Mouse (Mus musculus) skeletal muscle tissue, adult 2 months (tissue): ENCODE data around the gene Lrrc45.
"Not testable (repeated sequence)": the region's sequence is repeated elsewhere in the genome, so short reads cannot be mapped to it uniquely, and the experiment has no call there.

Experiments used
- DNase-seq: peaks from one replicate; pipeline ENCODE4 v3.0.0-alpha.2; 2012; ENCODE audit warnings: low read depth, low spot score

Gene Lrrc45

GRCm38 (mm10) chr11:120726243-120727168, 12.8 kb downstream of the Lrrc45 start:
- no peak for DNase-seq

- peak; percentile 95 for DNase-seq
These were observed 13.4 kb downstream of the Lrrc45 start, which contains the start of gene Dcxr for GRCm38 (mm10) chr11:120727169-120727527. Gene Dcxr (minus strand): TSS chr11:120727281.

- DNase-seq: no peak
These were observed 13.8 kb downstream of the Lrrc45 start for GRCm38 (mm10) chr11:120727564-120727963.

- DNase-seq: no peak
These were observed 15.0 kb downstream of the Lrrc45 start for GRCm38 (mm10) chr11:120728530-120729240.

GRCm38 (mm10) chr11:120729432-120730050, 15.8 kb downstream of the Lrrc45 start:
- DNase-seq: not testable (repeated sequence)

- DNase-seq: no peak
These were observed 16.7 kb downstream of the Lrrc45 start for GRCm38 (mm10) chr11:120730331-120730870.

- DNase-seq: no peak
These were observed 17.7 kb downstream of the Lrrc45 start for GRCm38 (mm10) chr11:120731395-120731794.

GRCm38 (mm10) chr11:120731858-120732680, 18.3 kb downstream of the Lrrc45 start, which contains the start of gene Cbr2:
Gene Cbr2 (minus strand): TSS chr11:120732114.
- peak; percentile 63 for DNase-seq

- DNase-seq: no peak
These were observed 19.8 kb downstream of the Lrrc45 start for GRCm38 (mm10) chr11:120733521-120733920.

GRCm38 (mm10) chr11:120736424-120736823, 22.7 kb downstream of the Lrrc45 start:
- DNase-seq: no peak

- no peak for DNase-seq
These were observed 27.3 kb downstream of the Lrrc45 start for GRCm38 (mm10) chr11:120740981-120741380.

GRCm38 (mm10) chr11:120744121-120744701, 30.5 kb downstream of the Lrrc45 start:
- no peak for DNase-seq

GRCm38 (mm10) chr11:120747974-120748373, 34.2 kb downstream of the Lrrc45 start:
- no peak for DNase-seq

- DNase-seq: no peak
These were observed 35.7 kb downstream of the Lrrc45 start for GRCm38 (mm10) chr11:120749430-120749829.

GRCm38 (mm10) chr11:120751606-120752005, 37.9 kb downstream of the Lrrc45 start:
- DNase-seq: no peak

- no peak for DNase-seq
These were observed 46.5 kb downstream of the Lrrc45 start for GRCm38 (mm10) chr11:120760236-120760635.

GRCm38 (mm10) chr11:120761811-120762671, 48.3 kb downstream of the Lrrc45 start:
- DNase-seq: no peak

GRCm38 (mm10) chr11:120762672-120763041, 48.9 kb downstream of the Lrrc45 start, which contains the start of gene Hmga1b:
Gene Hmga1b (plus strand): TSS chr11:120762794.
- DNase-seq: not testable (repeated sequence)
